Mouse (Mus musculus) forebrain, embryonic 14.5 days (tissue): Measurements from ENCODE around the gene Paf1. TPM values are rescaled to one million over a fixed set of nuclear protein-coding genes. Genes with fewer than 3 reads are reported as not detected.

Source experiments
- ATAC-seq: fragments of 200-750 bp; cut with Nextera tagmentation; 2 replicates; pipeline ENCODE4 v1.8.0; 2017; ENCODE audit warnings: mild to moderate bottlenecking, moderate library complexity
- DNase-seq: peaks from one replicate; pipeline ENCODE4 v3.0.0-alpha.2; 2015; ENCODE audit warnings: low spot score
- H3K27ac ChIP-seq: fragments of 300-500 bp; sonication (generic); 2 replicates; pipeline ENCODE4 v1.5.1; 2014; ENCODE audit warnings: low read depth, mild to moderate bottlenecking, control low read depth, low read length, moderate library complexity
- H3K27me3 ChIP-seq: fragments of 300-500 bp; sonication (generic); replicated peaks from 2 replicates; pipeline ENCODE4 v1.6.1; 2014; ENCODE audit warnings: low read length, control low read depth, mixed read lengths; ENCODE audit not compliant: control insufficient read depth, insufficient read depth
- H3K36me3 ChIP-seq: fragments of 300-500 bp; sonication (generic); 2 replicates; pipeline ENCODE4 v1.6.1; 2014; ENCODE audit warnings: low read length, control low read depth; ENCODE audit not compliant: control insufficient read depth, insufficient read depth
- H3K4me1 ChIP-seq: fragments of 300-500 bp; sonication (generic); 2 replicates; pipeline ENCODE4 v1.6.1; 2014; ENCODE audit warnings: antibody characterized with exemption, low read length, control low read depth; ENCODE audit not compliant: control insufficient read depth, insufficient read depth
- H3K4me2 ChIP-seq: fragments of 300-500 bp; sonication (generic); 2 replicates; pipeline ENCODE4 v1.6.1; 2014; ENCODE audit warnings: mild to moderate bottlenecking, control low read depth, low read length
- H3K4me3 ChIP-seq: fragments of 300-500 bp; sonication (generic); 2 replicates; pipeline ENCODE4 v1.5.1; 2014; ENCODE audit warnings: low read depth, low read length, control low read depth
- H3K9ac ChIP-seq: fragments of 300-500 bp; sonication (generic); 2 replicates; pipeline ENCODE4 v1.6.1; 2014; ENCODE audit warnings: mild to moderate bottlenecking, low read length, control low read depth, moderate library complexity
- H3K9me3 ChIP-seq: fragments of 300-500 bp; sonication (generic); replicated peaks from 2 replicates; pipeline ENCODE4 v1.6.1; 2016; ENCODE audit warnings: low read length, control low read depth, mixed read lengths; ENCODE audit not compliant: control insufficient read depth
- WGBS: fragments of 180-500 bp; shearing (Covaris S2); extraction: QIAGEN DNeasy Blood & Tissue Kit; methylation state at CpG from one replicate; pipeline ENCODE4 v1.1.7; 2014; 5-methylcytosine and 5-hydroxymethylcytosine counted together
- polyA plus RNA-seq: library from polyadenylated mRNA; unstranded; fragments of >200 nt; fragmentation: Nextera tagmentation; extraction: Ambion mirVana; gene quantifications from 2 replicates; pipeline ENCODE4 v1.2.1, GENCODE M21; 2014

Gene Paf1
- polyA plus RNA-seq, 1 experiment from 2014 or later, result 59.3 TPM

DNA sequence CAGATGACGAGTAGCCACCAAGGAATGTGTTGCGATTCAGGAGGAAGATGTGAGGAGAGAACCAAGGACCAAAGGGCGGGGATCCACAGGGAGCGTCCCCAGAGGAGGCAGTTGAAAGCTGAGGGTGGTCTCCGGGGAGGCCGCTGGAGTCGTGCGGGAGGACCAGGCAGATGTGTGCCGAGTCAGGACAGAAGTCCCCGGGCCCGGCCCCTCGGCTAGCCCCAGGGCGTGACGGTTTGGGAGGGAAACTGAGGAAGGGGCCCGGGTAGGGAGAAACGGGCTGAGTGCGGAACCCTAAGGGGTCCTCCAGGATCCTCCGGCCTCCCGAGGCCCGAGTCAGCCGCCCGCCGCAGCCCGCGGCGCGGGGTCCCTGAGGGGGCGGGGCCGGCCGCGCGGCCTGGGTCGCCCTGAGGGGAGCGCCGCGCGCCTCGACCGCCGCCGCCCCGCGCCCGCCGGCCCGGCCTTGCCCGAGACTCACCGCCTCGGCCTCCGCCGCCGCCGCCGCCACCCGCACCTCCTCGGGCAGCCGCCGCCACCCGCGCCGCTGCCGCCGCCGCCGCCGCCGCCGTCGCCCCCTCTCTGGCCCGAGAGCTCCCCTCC lies 43.0 kb downstream of the Paf1 start:
- Histone ChIP-seq H3K4me2 (peak overlapping the region; percentile 89), H3K36me3 (peaks cover 23% of the 10 kb centered on the region; the same call in 1 of the 2 replicates), H3K27me3 (no peaks in the 10 kb centered on the region), H3K4me1 (peaks cover 11% of the 10 kb centered on the region), H3K4me3 (peak overlapping the region; percentile 82), H3K27ac (peak overlapping the region; percentile 44; the same call in 1 of the 2 replicates), H3K9me3 (no peaks in the 10 kb centered on the region), H3K9ac (peak overlapping the region; percentile 96)
- DNase-seq (peak; percentile 24), ATAC-seq (peak; percentile 35)
- under 1% methylated on average over 23 of the region's 70 CpGs for WGBS

DNA sequence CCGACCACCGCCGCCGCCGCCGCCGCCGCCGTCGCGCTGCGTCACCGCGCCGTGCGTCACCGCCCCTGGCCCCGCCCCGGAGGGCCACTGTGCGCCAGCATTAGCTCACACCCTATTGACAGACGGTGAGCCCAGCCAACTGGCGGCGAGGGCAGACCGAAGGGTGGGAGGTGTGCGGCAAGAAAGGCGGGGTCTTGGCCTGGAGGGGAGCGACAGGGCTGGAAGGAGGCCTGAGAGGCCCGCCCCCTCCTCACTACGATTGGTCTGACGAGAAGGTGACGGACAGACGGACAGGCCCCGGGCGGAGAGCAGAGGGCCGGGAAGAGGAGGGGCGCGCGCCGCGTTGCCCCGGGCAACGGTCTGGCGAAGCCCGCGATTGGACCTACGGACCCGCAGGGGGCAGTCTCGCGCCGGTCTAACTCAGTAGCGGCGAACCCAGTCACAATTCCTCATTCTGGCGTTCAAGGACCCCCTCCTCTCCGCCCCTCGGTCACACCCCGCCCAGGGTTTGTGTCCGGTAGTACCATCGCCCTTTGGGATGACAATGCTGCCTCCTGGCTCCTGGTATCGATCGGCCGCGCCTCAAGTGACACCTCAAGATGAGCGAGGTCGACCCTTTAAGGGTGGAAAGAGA lies 43.6 kb downstream of the Paf1 start:
- DNase-seq (peak; percentile 100), ATAC-seq (peak; percentile 98)
- H3K27ac ChIP-seq, result 0 out of 2 replicates have a peak overlapping the region, but pooled peaks have one; percentile 44
- peak overlapping the region; percentile 53 for H3K4me2 ChIP-seq
- no peaks in the 10 kb centered on the region for H3K9me3 ChIP-seq
- H3K27me3 ChIP-seq, result no peaks in the 10 kb centered on the region
- WGBS, result under 1% methylated on average over 51 of the region's 64 CpGs
- peak overlapping the region; percentile 96 for H3K9ac ChIP-seq
- peak overlapping the region; percentile 82 for H3K4me3 ChIP-seq
- H3K36me3 ChIP-seq, result peaks cover 21% of the 10 kb centered on the region; the same call in 1 of the 2 replicates
- H3K4me1 ChIP-seq, result peaks cover 11% of the 10 kb centered on the region

DNA sequence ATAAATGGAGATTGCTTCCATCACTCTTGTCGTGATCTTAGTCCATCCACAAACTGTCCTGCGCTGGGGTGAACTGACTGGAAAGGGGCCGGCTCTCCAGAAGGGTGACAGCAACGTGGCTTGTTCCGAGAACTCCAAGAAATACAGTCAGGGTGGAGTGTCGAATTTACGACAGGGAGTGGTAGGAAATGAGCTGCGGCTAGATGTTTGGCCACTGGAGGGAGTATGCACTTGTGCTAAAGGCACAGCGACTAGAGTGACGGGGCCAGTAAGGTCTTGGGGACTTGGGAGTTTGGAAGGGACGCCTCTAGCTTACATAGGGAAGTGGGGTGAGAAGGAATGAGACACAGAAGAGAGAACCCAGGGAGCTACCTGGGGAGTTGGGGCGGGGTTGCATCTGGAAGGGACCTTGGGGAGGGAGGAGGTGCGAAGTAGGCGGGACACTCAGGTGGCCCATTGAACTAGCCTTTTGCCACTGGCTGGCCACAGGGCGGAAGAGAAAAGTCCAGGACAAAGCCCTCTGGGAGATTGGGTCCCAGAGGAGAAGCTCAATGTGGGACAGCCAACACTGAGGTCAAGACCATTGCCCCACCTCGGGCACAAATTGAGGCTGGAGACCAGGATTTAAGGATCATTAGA lies 44.3 kb downstream of the Paf1 start, which contains the start of gene Gmfg:
Gene Gmfg, plus strand, starts transcription at position 516 of the 639 bp plus-strand sequence.
- Histone ChIP-seq H3K9ac (peak within 1 kb of the TSS; percentile 40), H3K9me3 (no peaks in the 10 kb centered on the region), H3K4me2 (peak within 1 kb of the TSS; percentile 53), H3K36me3 (peaks cover 14% of the 10 kb centered on the region; the same call in 1 of the 2 replicates), H3K27me3 (no peaks in the 10 kb centered on the region), H3K4me1 (peaks cover 11% of the 10 kb centered on the region), H3K4me3 (peak within 1 kb of the TSS; percentile 82), H3K27ac (0 out of 2 replicates have a peak within 1 kb of the TSS, but pooled peaks have one; percentile 15)
- DNase-seq, result peak; percentile 90
- 2% methylated on average over 16 of the region's 16 CpGs for WGBS
- peak; percentile 52 for ATAC-seq

- H3K9me3 ChIP-seq, result no peaks in the 10 kb centered on the region
- H3K27me3 ChIP-seq, result no peaks in the 10 kb centered on the region
- H3K27ac ChIP-seq, result no peak overlapping the region
- H3K4me1 ChIP-seq, result peaks cover 11% of the 10 kb centered on the region
- H3K4me3 ChIP-seq, result no peak overlapping the region
- DNase-seq (no peak), ATAC-seq (no peak)
- H3K36me3 ChIP-seq, result peaks cover 7% of the 10 kb centered on the region; the same call in 1 of the 2 replicates
- no peak overlapping the region for H3K9ac ChIP-seq
- no peak overlapping the region for H3K4me2 ChIP-seq
These were observed 45.2 kb downstream of the Paf1 start for GRCm38 (mm10) chr7:28437964-28438363.

DNA sequence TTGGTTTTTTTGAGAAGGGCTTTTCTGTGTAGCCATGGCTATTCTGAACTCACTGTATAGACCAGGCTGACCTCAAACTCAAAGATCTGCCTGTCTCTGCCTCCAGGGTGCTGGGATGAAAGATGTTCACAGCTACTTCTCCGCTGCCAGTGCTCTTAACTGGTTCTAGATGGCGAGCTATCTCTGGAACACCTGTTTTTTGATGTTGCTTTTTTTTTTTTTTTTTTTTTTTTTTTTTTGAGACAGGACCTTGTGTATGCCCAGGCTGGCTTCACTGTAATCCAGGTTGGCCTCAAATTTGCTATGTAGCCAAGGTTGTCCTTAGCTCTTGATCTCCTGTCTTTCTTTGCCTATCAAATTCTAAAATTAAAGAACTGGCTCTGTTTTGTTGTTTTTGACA lies 46.0 kb downstream of the Paf1 start:
- peaks cover 11% of the 10 kb centered on the region for H3K4me1 ChIP-seq
- ATAC-seq, result no peak
- no peak for DNase-seq
- H3K36me3 ChIP-seq, result no peaks in the 10 kb centered on the region
- H3K9me3 ChIP-seq, result no peaks in the 10 kb centered on the region
- no peak overlapping the region for H3K4me2 ChIP-seq
- H3K9ac ChIP-seq, result no peak overlapping the region
- no peaks in the 10 kb centered on the region for H3K27me3 ChIP-seq
- no peak overlapping the region for H3K4me3 ChIP-seq
- no peak overlapping the region for H3K27ac ChIP-seq
- WGBS, result 91% methylated on average over 2 of the region's 2 CpGs

DNA sequence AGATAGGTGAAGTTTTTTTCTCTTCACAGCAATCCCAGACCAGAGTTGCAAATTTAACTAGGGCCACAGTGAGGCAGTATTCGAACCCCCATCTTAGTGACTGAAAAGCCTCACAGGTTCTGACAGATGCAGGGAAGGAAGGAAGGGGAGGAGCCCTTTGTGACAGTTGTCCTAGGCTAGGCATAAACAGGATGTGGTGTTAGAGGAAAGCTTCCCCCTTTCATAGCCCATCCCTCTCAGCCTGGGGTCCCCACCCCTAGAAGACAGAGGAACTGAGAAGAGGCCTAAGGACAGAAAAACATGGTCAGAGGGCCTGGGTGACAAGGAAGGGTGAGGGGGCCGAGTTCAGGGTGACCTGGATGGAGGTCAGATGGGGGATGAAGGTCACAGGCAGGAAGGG lies 48.0 kb downstream of the Paf1 start:
- DNase-seq, result no peak
- ATAC-seq, result no peak
- Histone ChIP-seq H3K4me3 (no peak overlapping the region), H3K4me1 (no peaks in the 10 kb centered on the region), H3K27me3 (no peaks in the 10 kb centered on the region), H3K27ac (no peak overlapping the region), H3K9ac (no peak overlapping the region), H3K9me3 (no peaks in the 10 kb centered on the region), H3K36me3 (no peaks in the 10 kb centered on the region), H3K4me2 (no peak overlapping the region)
- WGBS, result 60% methylated on average over 2 of the region's 2 CpGs

- no peaks in the 10 kb centered on the region for H3K27me3 ChIP-seq
- no peak overlapping the region for H3K4me2 ChIP-seq
- no peak overlapping the region for H3K9ac ChIP-seq
- ATAC-seq, result no peak
- WGBS, result 90% methylated on average over 11 of the region's 14 CpGs
- no peaks in the 10 kb centered on the region for H3K9me3 ChIP-seq
- no peak overlapping the region for H3K4me3 ChIP-seq
- no peak for DNase-seq
- no peak overlapping the region for H3K27ac ChIP-seq
- H3K36me3 ChIP-seq, result no peaks in the 10 kb centered on the region
- no peaks in the 10 kb centered on the region for H3K4me1 ChIP-seq
These were observed 49.2 kb downstream of the Paf1 start for GRCm38 (mm10) chr7:28441776-28442485.

DNA sequence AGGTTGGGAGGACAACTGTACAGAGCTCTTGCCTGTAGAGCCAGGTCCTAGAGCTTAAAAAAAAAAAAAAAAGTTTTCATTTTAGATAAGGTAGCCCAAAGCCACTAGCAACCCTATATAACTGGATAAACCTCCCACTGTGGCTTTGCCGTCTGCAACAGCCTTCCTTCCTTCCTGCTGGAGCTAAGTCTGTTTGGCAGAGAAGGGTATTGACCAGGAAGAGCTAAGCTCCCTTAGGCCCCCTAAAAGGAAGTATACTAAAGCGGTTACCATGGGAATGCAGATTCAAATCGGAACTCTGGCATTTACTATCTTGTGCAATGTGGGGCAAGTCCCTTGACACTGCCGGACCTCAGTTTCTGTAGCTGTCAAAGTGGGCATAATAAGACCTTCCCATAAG lies 49.9 kb downstream of the Paf1 start:
- DNase-seq (no peak), ATAC-seq (no peak)
- no peak overlapping the region for H3K4me2 ChIP-seq
- no peaks in the 10 kb centered on the region for H3K9me3 ChIP-seq
- H3K4me3 ChIP-seq, result no peak overlapping the region
- WGBS, result 50% methylated on average over 4 of the region's 4 CpGs
- H3K9ac ChIP-seq, result no peak overlapping the region
- H3K27me3 ChIP-seq, result no peaks in the 10 kb centered on the region
- no peak overlapping the region for H3K27ac ChIP-seq
- no peaks in the 10 kb centered on the region for H3K36me3 ChIP-seq
- no peaks in the 10 kb centered on the region for H3K4me1 ChIP-seq
